Mouse (Mus musculus) erythroblast, adult 5-6 weeks (primary cell): ENCODE measurements around the gene Tmem175. TPM values are rescaled to one million over a fixed set of nuclear protein-coding genes. Genes with fewer than 3 reads are reported as not detected.
"Not testable (repeated sequence)": the region's sequence is repeated elsewhere in the genome, so short reads cannot be mapped to it uniquely, and the experiment has no call there.

Experiments used
- ATAC-seq: replicated peaks from 2 replicates; pipeline ENCODE4 v1.8.0; 2016; ENCODE audit warnings: moderate number of reproducible peaks, mild to moderate bottlenecking, moderate TSS enrichment, inconsistent platforms; ENCODE audit not compliant: poor library complexity, low FRiP score, severe bottlenecking
- total RNA-seq, 2 experiments: library from RNA; stranded (forward) in 1 of 2; stranded (reverse) in 1 of 2; fragments of 150-400 nt in 1 of 2; fragments of 200-764, 138-1000 nt in 1 of 2; gene quantifications; 2 replicates each; pipeline versions ENCODE4 v1.2.3 to v1.2.4; 2015 to 2017; ENCODE audit warnings: low replicate concordance in 2 of 2

The Tmem175 gene
- total RNA-seq (2015; ENCODE audit: low replicate concordance) (3.1 and 12.5 TPM in 2 replicates), total RNA-seq (2017; ENCODE audit: low replicate concordance) (0.70 and 9.2 TPM in 2 replicates)

DNA sequence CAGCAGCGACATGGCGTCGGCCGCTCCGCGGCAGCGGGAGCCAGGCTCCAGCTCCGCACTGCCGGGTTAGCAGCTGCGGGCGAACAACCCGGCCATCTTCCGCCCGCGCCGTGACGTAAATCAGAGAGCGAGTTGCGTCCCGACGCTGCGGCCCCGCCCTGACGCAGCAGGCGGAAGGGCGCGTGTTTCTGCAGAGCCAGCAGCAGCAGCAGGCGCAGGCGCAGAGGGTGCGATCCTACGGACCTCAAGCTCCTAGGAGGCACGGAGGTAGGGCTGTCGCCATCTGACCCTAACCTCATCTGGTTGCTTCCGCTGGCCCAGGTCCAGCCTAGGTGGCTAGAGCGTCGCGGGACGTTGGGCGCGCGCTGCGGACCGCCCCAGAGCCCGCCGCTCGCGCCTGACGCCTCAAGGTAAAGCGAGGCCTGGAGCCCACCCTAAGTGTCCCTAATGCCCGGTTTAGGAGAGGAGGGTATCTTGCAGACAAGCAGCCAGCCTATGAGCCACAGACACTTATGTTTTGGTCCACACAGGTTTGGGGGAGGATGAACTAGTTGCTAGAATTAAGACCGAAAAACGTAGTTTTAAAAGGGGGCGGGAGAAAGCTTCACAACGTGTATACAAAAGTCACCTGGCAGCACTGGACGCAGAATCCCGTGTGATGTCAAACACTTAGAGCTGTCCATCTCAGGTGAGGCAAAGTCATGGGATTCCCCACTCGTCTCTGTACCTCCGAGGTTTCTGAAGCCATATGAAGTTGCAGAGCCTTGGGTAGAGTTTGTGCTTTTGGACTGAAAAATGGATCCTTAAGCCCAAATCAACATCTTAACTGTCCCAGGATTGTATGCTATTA lies at the start of gene Tmem175, which contains the start of gene Gak:
Tmem175 (plus strand) TSS at position 137 of the 850 bp plus-strand sequence.
Gak (minus strand) TSS at position 122 of the 850 bp plus-strand sequence.
- peak; percentile 99 for ATAC-seq

DNA sequence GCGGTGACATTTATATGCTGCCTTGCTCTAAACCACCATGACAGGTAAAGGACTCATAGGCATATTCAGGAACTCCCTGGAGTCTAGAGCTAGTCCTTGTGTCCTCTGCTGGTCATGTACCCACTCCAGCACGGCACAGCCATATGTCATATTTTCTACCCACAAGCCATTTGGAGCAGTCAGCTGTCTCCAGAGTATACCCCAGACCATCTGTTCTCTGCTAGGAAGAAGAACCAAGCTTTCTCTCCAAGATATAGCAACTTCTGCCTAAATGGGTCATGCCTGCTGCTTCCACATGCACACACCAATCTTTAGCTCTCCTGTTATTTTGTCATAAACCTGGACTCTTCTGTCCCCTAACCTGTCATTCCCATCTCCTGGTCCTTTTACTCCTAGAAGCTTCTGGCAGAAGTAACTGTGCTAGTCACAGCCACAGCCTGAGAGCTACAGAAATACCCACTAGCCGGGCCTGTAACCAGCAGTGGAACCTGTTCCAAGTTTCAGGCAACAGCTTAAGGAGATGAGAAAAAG lies 48.1 kb upstream of the Tmem175 start:
- no peak for ATAC-seq

GRCm38 (mm10) chr5:108599923-108600322 lies 29.6 kb upstream of the Tmem175 start:
- ATAC-seq = no peak

DNA sequence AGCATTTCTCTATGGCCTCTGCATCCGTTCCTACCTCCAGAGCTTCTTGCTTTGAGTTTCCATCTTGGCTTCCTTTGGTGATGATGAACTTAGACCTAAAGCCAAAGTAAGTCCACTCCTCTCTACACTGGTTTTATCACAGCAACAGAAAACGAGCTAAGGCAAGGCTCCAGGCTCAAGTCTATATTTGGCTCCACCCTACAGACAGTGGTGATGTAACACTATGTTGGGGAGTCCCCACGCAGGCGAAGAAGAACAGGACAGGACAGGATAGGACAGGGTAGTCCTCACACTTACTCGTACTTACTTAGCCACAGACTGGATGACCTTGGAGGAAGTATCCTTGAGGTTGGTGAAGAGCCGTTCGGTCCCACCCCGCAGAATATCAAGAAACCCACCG lies 27.0 kb upstream of the Tmem175 start:
- no peak for ATAC-seq

DNA sequence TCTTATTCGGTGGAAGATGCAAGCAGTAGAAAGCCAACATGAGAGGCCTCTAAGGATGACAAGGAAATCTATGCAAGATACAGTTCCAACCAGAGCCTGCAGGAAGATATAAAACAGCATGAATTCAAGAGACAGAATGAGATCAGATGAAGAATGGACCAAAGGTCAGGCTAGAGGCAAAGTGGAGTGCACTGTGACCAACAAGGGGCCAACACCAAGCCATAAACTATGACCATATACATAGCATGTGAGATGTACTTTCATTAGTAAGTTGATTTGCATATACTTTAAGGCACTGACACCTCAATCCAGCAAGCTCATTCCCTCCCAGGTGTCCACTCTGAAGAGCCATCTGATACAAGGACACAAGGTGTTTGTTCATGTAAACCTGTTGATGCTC lies 19.1 kb upstream of the Tmem175 start:
- no peak for ATAC-seq

DNA sequence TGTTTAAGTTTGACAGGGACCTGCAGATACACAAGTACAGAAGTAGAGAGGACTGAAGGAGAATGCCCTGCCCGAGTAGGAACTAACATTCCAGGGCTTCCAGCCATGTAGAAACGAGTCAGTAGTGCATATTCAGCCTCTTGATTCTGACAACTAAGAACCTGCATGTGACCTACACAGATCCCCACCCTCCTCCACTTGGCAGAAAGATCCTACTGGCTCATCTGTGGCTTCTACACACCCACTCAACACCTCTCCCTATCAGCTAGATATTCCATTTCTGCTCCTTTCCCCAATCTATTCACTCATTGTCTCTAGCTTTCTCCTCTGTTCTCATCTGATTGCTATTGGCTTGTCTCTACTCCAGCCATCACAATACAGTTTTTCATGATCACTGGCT lies 7.7 kb upstream of the Tmem175 start:
- no peak for ATAC-seq

DNA sequence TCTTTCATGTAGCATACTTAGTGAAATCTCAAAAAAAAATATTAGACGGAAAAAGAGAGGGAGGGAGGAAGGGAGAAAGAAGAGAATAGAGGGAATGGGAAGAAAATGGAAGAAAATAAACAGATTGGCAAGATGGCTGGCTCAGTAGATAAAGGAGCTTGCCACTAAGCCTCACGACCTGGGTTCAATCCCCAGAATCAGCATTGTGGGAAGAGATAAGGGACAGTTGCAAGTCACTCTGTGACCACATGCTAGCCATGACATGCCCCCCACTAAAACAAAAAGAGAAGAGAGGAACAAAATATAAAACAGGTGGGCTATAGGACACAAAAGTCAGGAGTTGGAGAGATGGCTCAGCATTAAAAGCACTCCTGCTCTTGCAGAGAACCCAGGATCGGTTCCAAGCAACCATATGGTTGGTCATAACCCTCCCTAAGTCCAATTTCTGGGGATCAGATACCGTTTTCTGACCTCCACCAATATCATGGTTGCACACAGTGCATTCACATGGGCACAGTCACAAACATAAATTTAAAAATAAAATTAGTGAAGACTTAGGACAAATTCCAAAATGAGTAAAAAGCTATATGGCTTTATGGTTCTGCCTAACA lies 3.4 kb upstream of the Tmem175 start:
- ATAC-seq = no peak

- peak; percentile 76 for ATAC-seq
Observed at GRCm38 (mm10) chr5:108628891-108629633, 508 bp upstream of the Tmem175 start.

DNA sequence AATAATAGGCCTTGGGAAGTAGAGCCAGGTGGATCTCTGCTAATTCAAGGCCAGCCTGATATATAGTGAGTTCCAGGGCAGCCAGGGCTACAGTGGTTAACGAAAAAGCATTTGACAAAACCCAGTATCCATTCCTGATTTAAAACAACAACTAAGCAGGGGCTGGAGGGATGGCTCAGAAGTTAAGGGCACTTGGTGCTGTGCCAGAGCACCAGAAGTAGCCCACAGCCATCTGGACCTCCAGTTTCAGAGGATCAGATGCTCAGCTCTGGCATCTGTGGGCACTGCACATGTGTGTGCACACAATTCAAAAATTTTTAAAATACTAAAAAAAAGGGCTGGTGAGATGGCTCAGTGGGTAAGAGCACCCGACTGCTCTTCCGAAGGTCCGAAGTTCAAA lies 4.1 kb downstream of the Tmem175 start:
- ATAC-seq = no peak

GRCm38 (mm10) chr5:108634088-108634487 lies 4.5 kb downstream of the Tmem175 start:
- not testable (repeated sequence) for ATAC-seq

DNA sequence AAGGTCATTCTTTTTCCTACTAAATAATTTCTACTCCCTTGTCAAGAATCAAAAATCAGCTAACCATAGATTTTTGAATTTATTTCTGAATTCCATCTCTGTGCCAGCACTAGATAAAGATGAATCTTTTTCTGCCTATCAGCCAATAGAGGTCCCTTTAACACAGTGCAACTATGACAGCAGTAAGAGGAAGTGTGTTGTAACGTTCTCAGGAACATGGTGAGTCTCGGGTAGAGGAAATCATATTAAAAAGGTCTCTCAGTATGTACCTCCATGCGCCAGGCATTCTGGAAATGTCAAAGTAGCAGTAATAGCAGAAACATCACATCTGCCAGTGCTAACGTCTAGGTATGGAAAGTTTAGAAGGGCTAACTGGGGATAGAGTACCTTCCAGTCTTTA lies 6.6 kb downstream of the Tmem175 start:
- ATAC-seq = no peak

DNA sequence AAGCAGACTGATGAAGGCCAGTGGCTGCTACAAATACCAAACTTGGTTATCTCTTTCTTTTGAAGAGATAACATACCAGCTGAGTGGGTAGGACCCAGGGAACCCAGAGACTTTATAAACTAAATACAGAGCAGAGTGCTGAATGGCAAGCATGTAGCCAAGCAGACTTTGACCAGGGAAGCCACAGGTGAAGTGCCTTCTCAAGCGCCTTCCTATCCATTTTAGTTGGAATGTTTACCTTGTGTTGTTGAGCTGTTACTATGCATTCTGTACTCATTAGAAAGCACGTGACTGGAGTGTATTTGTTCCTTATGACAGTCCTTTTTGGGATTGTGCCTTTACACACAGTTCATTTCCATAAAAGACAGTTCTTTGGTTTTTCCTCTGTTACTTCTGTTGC lies 14.1 kb downstream of the Tmem175 start:
- ATAC-seq = no peak

DNA sequence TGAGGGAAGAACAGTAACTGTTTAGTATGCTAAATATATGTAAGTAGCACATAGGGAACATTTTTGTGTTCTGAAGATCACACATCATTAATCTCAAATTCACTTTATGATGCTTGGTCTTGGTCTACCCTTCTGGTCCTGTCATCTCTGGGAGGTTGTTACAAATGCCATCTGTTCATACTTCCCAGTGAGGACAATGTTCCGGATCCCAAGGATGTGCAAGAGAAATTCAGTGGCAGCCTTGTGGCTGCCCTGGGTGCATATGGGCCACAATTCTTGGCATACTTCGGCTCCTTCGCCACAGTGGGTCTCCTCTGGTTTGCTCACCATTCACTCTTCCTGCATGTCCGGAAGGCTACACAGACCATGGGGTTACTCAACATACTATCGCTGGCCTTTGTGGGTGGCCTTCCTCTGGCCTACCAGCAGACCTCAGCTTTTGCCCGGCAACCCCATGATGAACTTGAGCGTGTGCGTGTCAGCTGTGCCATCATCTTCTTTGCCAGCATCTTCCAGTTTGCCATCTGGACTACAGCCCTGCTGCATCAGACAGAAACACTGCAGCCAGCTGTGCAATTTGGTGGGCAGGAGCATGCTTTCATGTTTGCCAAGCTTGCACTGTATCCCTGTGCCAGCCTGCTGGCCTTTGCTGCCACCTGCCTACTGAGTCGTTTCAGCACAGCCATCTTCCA lies 16.2 kb downstream of the Tmem175 start:
- no peak for ATAC-seq

- ATAC-seq = no peak
Observed at GRCm38 (mm10) chr5:108646343-108646660, 16.7 kb downstream of the Tmem175 start.

- no peak for ATAC-seq
Observed at GRCm38 (mm10) chr5:108647311-108647710, 17.7 kb downstream of the Tmem175 start.

- ATAC-seq = no peak
Observed at GRCm38 (mm10) chr5:108647820-108648465, 18.4 kb downstream of the Tmem175 start.

DNA sequence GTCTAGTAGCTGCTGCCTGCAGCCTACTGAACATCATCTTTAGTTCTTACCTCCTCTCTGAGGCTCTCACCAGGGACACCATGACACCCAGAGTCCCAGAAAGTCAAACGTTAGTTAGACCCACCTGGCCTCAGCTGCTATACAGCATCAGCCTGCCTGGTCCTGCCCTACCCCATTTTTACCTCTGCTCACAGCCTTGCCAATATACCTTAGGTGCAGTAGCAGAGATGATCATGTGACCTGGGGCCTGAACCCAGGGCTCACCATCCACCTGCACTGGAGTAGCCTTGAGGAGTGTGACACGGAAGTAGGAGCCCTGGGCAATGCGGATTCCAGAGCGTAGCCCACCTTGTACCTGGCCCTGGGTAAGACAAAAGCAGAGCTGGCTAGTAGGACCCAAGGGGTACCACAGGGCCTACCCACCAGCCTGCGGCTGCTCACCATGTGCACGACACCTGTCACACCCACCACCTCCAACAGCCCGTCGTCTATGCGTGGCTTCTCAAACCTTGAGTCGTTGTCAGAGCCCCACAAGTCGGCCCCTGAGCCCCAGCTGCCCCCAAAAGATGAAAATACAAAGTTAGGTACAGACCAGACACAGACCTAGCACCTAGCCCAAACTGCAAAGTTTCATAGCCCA lies 19.5 kb downstream of the Tmem175 start:
- ATAC-seq = no peak

DNA sequence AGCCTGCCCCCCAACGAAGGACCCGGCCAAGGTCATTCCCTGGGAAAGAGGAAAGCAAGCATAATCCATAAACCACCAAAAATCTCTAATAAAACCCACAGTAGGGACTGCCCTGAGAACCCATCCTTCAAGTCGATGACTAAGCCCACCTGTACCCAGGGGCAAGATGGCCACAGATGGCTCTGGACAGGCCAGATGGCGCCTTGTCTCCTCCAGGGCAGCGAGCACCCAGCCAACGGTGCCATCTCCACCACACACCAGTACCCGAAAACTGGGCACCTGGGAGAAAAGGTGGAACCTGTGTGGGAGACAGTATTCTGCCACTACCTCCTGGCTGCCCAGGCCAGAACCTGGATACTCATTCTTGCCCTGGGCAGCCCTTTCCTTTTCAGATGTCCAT lies 20.8 kb downstream of the Tmem175 start:
- ATAC-seq = no peak
